Mouse (Mus musculus) embryonic fibroblast, embryonic 13.5 days (primary cell): ENCODE data around the gene Cadm4. TPM values are rescaled to one million over a fixed set of nuclear protein-coding genes. Genes with fewer than 3 reads are reported as not detected.

Experiments
- H3K27ac ChIP-seq: 2 replicates; pipeline ENCODE4 v1.5.1; 2012; ENCODE audit warnings: low read length, control low read depth, inconsistent platforms; ENCODE audit not compliant: insufficient read depth
- H3K4me1 ChIP-seq: 2 replicates; pipeline ENCODE4 v1.6.1; 2011; ENCODE audit warnings: low read length; ENCODE audit not compliant: control insufficient read depth, insufficient read depth
- H3K4me3 ChIP-seq: 2 replicates; pipeline ENCODE4 v1.5.1; 2011; ENCODE audit warnings: mild to moderate bottlenecking, control low read depth, low read length; ENCODE audit not compliant: insufficient read depth
- CTCF ChIP-seq: IDR thresholded peaks from 2 replicates; pipeline ENCODE4 v1.5.1; 2011; ENCODE audit warnings: mild to moderate bottlenecking, control low read depth, low read length, moderate library complexity, borderline replicate concordance; ENCODE audit not compliant: insufficient read depth
- POLR2A ChIP-seq: IDR thresholded peaks from 2 replicates; pipeline ENCODE4 v1.6.1; 2011; ENCODE audit warnings: low read depth, mild to moderate bottlenecking, control low read depth, low read length, moderate library complexity
- polyA plus RNA-seq: library from polyadenylated mRNA; stranded (reverse); fragments of >200 nt; gene quantifications from 2 replicates; pipeline ENCODE4 v1.2.4, GENCODE M21; 2011; ENCODE audit warnings: low read depth; ENCODE audit not compliant: missing spikeins, insufficient read length

Gene Cadm4
- polyA plus RNA-seq: 1.2 and 3.3 TPM in 2 replicates

- Histone ChIP-seq H3K4me1 (peaks cover 4% of the 10 kb centered on the region; the same call in 1 of the 2 replicates), H3K4me3 (peak within 1 kb of the TSS; percentile 44), H3K27ac (no peak within 1 kb of the TSS)
- no peak for TF ChIP-seq CTCF
- TF ChIP-seq POLR2A: no peak
These were observed at the start of gene Cadm4 for GRCm38 (mm10) chr7:24481474-24482207. TSS of gene Cadm4 (plus strand) at chr7:24482023.

GRCm38 (mm10) chr7:24435305-24435704 is 46.5 kb upstream of the Cadm4 start:
- 0 out of 2 replicates have a peak, but pooled peaks cover 3% of the 10 kb centered on the region for H3K4me1 ChIP-seq
- no peak for TF ChIP-seq CTCF
- TF ChIP-seq POLR2A: no peak
- H3K27ac ChIP-seq: no peak overlapping the region
- no peak overlapping the region for H3K4me3 ChIP-seq

- H3K4me3 ChIP-seq: no peak overlapping the region
- peak overlapping the region; percentile 51 for H3K27ac ChIP-seq
- TF ChIP-seq POLR2A: no peak
- no peak for TF ChIP-seq CTCF
- 0 out of 2 replicates have a peak, but pooled peaks cover 3% of the 10 kb centered on the region for H3K4me1 ChIP-seq
These were observed 43.8 kb upstream of the Cadm4 start for GRCm38 (mm10) chr7:24437981-24438380.

GRCm38 (mm10) chr7:24439191-24439590 is 42.6 kb upstream of the Cadm4 start:
- Histone ChIP-seq H3K27ac (no peak overlapping the region), H3K4me1 (0 out of 2 replicates have a peak, but pooled peaks cover 3% of the 10 kb centered on the region), H3K4me3 (no peak overlapping the region)
- TF ChIP-seq POLR2A: no peak
- no peak for TF ChIP-seq CTCF

GRCm38 (mm10) chr7:24439891-24440290 is 41.9 kb upstream of the Cadm4 start:
- H3K27ac ChIP-seq: no peak overlapping the region
- no peak overlapping the region for H3K4me3 ChIP-seq
- 0 out of 2 replicates have a peak, but pooled peaks cover 3% of the 10 kb centered on the region for H3K4me1 ChIP-seq
- no peak for TF ChIP-seq CTCF
- no peak for TF ChIP-seq POLR2A

- Histone ChIP-seq H3K27ac (no peak overlapping the region), H3K4me1 (0 out of 2 replicates have a peak, but pooled peaks cover 3% of the 10 kb centered on the region), H3K4me3 (no peak overlapping the region)
- TF ChIP-seq CTCF: peak; percentile 100
- no peak for TF ChIP-seq POLR2A
These were observed 40.0 kb upstream of the Cadm4 start for GRCm38 (mm10) chr7:24441785-24442184.

- Histone ChIP-seq H3K4me3 (no peak overlapping the region), H3K4me1 (0 out of 2 replicates have a peak, but pooled peaks cover 3% of the 10 kb centered on the region), H3K27ac (no peak overlapping the region)
- TF ChIP-seq POLR2A (no peak), CTCF (no peak)
These were observed 39.5 kb upstream of the Cadm4 start for GRCm38 (mm10) chr7:24442313-24442712.

- H3K27ac ChIP-seq: no peak overlapping the region
- TF ChIP-seq CTCF (no peak), POLR2A (no peak)
- H3K4me3 ChIP-seq: no peak overlapping the region
- no peaks in the 10 kb centered on the region for H3K4me1 ChIP-seq
These were observed 36.4 kb upstream of the Cadm4 start for GRCm38 (mm10) chr7:24445266-24445926.

- H3K4me1 ChIP-seq: 0 out of 2 replicates have a peak, but pooled peaks cover 3% of the 10 kb centered on the region
- no peak overlapping the region for H3K4me3 ChIP-seq
- TF ChIP-seq CTCF (no peak), POLR2A (no peak)
- H3K27ac ChIP-seq: no peak overlapping the region
These were observed 35.0 kb upstream of the Cadm4 start for GRCm38 (mm10) chr7:24446697-24447340.
